Mouse (Mus musculus): ENCODE measurements around the gene Ptprr. TPM values are rescaled to one million over a fixed set of nuclear protein-coding genes. Genes with fewer than 3 reads are reported as not detected.

Ptprr gene
- polyA plus RNA-seq, 1 experiment from 2014 or later, result 15.0 TPM

- ATAC-seq (ENCODE audit: low FRiP score), result no peak
- H3K27ac ChIP-seq, result no peak overlapping the region
- H3K27me3 ChIP-seq, result no peaks in the 10 kb centered on the region
- no peak overlapping the region for H3K4me3 ChIP-seq
- 90% methylated on average over 8 of the region's 8 CpGs for WGBS
- H3K9ac ChIP-seq, result no peak overlapping the region
- H3K4me1 ChIP-seq (replicated peaks), result 0 out of 2 replicates have a peak, but pooled peaks cover 4% of the 10 kb centered on the region
- H3K9me3 ChIP-seq, result no peaks in the 10 kb centered on the region
- no peak overlapping the region for H3K4me2 ChIP-seq
- no peaks in the 10 kb centered on the region for H3K36me3 ChIP-seq
Measured at GRCm38 (mm10) chr10:116201542-116201941, 183.5 kb downstream of the Ptprr start.

GRCm38 (mm10) chr10:116205580-116206358, 187.8 kb downstream of the Ptprr start:
- H3K4me1 ChIP-seq (replicated peaks), result no peaks in the 10 kb centered on the region
- 64% methylated on average over 15 of the region's 15 CpGs for WGBS
- H3K4me3 ChIP-seq, result no peak overlapping the region
- no peak overlapping the region for H3K4me2 ChIP-seq
- no peak for ATAC-seq (ENCODE audit: low FRiP score)
- no peak overlapping the region for H3K9ac ChIP-seq
- H3K9me3 ChIP-seq, result no peaks in the 10 kb centered on the region
- no peaks in the 10 kb centered on the region for H3K36me3 ChIP-seq
- H3K27ac ChIP-seq, result no peak overlapping the region
- no peaks in the 10 kb centered on the region for H3K27me3 ChIP-seq

GRCm38 (mm10) chr10:116206449-116206848, 188.4 kb downstream of the Ptprr start:
- Histone ChIP-seq H3K4me1 (replicated peaks) (no peaks in the 10 kb centered on the region), H3K27ac (no peak overlapping the region), H3K36me3 (no peaks in the 10 kb centered on the region), H3K27me3 (no peaks in the 10 kb centered on the region), H3K9ac (no peak overlapping the region), H3K4me2 (no peak overlapping the region), H3K9me3 (no peaks in the 10 kb centered on the region), H3K4me3 (no peak overlapping the region)
- no peak for ATAC-seq (ENCODE audit: low FRiP score)
- WGBS, result 93% methylated on average over 11 of the region's 11 CpGs

GRCm38 (mm10) chr10:116207987-116208726, 190.1 kb downstream of the Ptprr start:
- Histone ChIP-seq H3K9ac (no peak overlapping the region), H3K4me1 (replicated peaks) (no peaks in the 10 kb centered on the region), H3K9me3 (no peaks in the 10 kb centered on the region), H3K36me3 (no peaks in the 10 kb centered on the region), H3K4me3 (no peak overlapping the region), H3K4me2 (peak overlapping the region; percentile 16; the same call in 1 of the 2 replicates), H3K27me3 (no peaks in the 10 kb centered on the region), H3K27ac (no peak overlapping the region)
- 0 out of 2 replicates have a peak, but pooled peaks have one; percentile 5 for ATAC-seq (ENCODE audit: low FRiP score)
- 22% methylated on average over 9 of the region's 9 CpGs for WGBS

- Histone ChIP-seq H3K4me3 (no peak overlapping the region), H3K9ac (no peak overlapping the region), H3K36me3 (no peaks in the 10 kb centered on the region), H3K27me3 (no peaks in the 10 kb centered on the region), H3K9me3 (no peaks in the 10 kb centered on the region), H3K4me1 (replicated peaks) (no peaks in the 10 kb centered on the region), H3K4me2 (no peak overlapping the region), H3K27ac (no peak overlapping the region)
- 59% methylated on average over 9 of the region's 9 CpGs for WGBS
- no peak for ATAC-seq (ENCODE audit: low FRiP score)
Measured at GRCm38 (mm10) chr10:116208727-116209115, 190.7 kb downstream of the Ptprr start.

GRCm38 (mm10) chr10:116212127-116212526, 194.1 kb downstream of the Ptprr start:
- Histone ChIP-seq H3K4me1 (replicated peaks) (no peaks in the 10 kb centered on the region), H3K4me3 (no peak overlapping the region), H3K9ac (no peak overlapping the region), H3K36me3 (no peaks in the 10 kb centered on the region), H3K27ac (no peak overlapping the region), H3K4me2 (no peak overlapping the region), H3K27me3 (no peaks in the 10 kb centered on the region), H3K9me3 (no peaks in the 10 kb centered on the region)
- 23% methylated on average over 3 of the region's 3 CpGs for WGBS
- ATAC-seq (ENCODE audit: low FRiP score), result no peak

- no peak overlapping the region for H3K27ac ChIP-seq
- H3K36me3 ChIP-seq, result no peaks in the 10 kb centered on the region
- H3K27me3 ChIP-seq, result no peaks in the 10 kb centered on the region
- WGBS, result 89% methylated on average over 12 of the region's 12 CpGs
- no peaks in the 10 kb centered on the region for H3K4me1 ChIP-seq (replicated peaks)
- H3K9me3 ChIP-seq, result no peaks in the 10 kb centered on the region
- no peak overlapping the region for H3K4me2 ChIP-seq
- no peak for ATAC-seq (ENCODE audit: low FRiP score)
- H3K9ac ChIP-seq, result no peak overlapping the region
- H3K4me3 ChIP-seq, result no peak overlapping the region
Measured at GRCm38 (mm10) chr10:116220336-116221118, 202.5 kb downstream of the Ptprr start.

- Histone ChIP-seq H3K4me3 (no peak overlapping the region), H3K4me1 (replicated peaks) (no peaks in the 10 kb centered on the region), H3K36me3 (no peaks in the 10 kb centered on the region), H3K4me2 (no peak overlapping the region), H3K27me3 (no peaks in the 10 kb centered on the region), H3K9ac (no peak overlapping the region), H3K27ac (no peak overlapping the region), H3K9me3 (no peaks in the 10 kb centered on the region)
- ATAC-seq (ENCODE audit: low FRiP score), result no peak
- WGBS, result 58% methylated on average over 5 of the region's 5 CpGs
Measured at GRCm38 (mm10) chr10:116235299-116235698, 217.3 kb downstream of the Ptprr start.

GRCm38 (mm10) chr10:116242200-116242599, 224.2 kb downstream of the Ptprr start:
- no peaks in the 10 kb centered on the region for H3K27me3 ChIP-seq
- H3K27ac ChIP-seq, result no peak overlapping the region
- 74% methylated on average over 7 of the region's 7 CpGs for WGBS
- H3K9me3 ChIP-seq, result peaks cover 2% of the 10 kb centered on the region; the same call in 1 of the 2 replicates
- no peaks in the 10 kb centered on the region for H3K36me3 ChIP-seq
- H3K4me3 ChIP-seq, result no peak overlapping the region
- no peak for ATAC-seq (ENCODE audit: low FRiP score)
- no peaks in the 10 kb centered on the region for H3K4me1 ChIP-seq (replicated peaks)
- no peak overlapping the region for H3K9ac ChIP-seq
- H3K4me2 ChIP-seq, result no peak overlapping the region

- H3K9ac ChIP-seq, result no peak overlapping the region
- no peaks in the 10 kb centered on the region for H3K36me3 ChIP-seq
- H3K4me2 ChIP-seq, result no peak overlapping the region
- H3K9me3 ChIP-seq, result peaks cover 3% of the 10 kb centered on the region; the same call in 1 of the 2 replicates
- no peaks in the 10 kb centered on the region for H3K4me1 ChIP-seq (replicated peaks)
- no peak for ATAC-seq (ENCODE audit: low FRiP score)
- no peaks in the 10 kb centered on the region for H3K27me3 ChIP-seq
- no peak overlapping the region for H3K4me3 ChIP-seq
- no peak overlapping the region for H3K27ac ChIP-seq
- 60% methylated on average over 7 of the region's 7 CpGs for whole genome bisulfite sequencing
Measured at GRCm38 (mm10) chr10:116243373-116243772, 225.4 kb downstream of the Ptprr start.

- H3K36me3 ChIP-seq, result no peaks in the 10 kb centered on the region
- no peak overlapping the region for H3K9ac ChIP-seq
- 76% methylated on average over 2 of the region's 2 CpGs for WGBS
- no peak overlapping the region for H3K4me3 ChIP-seq
- ATAC-seq (ENCODE audit: low FRiP score), result no peak
- no peak overlapping the region for H3K27ac ChIP-seq
- H3K9me3 ChIP-seq, result peaks cover 3% of the 10 kb centered on the region; the same call in 1 of the 2 replicates
- no peaks in the 10 kb centered on the region for H3K4me1 ChIP-seq (replicated peaks)
- H3K4me2 ChIP-seq, result no peak overlapping the region
- H3K27me3 ChIP-seq, result no peaks in the 10 kb centered on the region
Measured at GRCm38 (mm10) chr10:116245632-116246031, 227.6 kb downstream of the Ptprr start.

GRCm38 (mm10) chr10:116252668-116253067, 234.7 kb downstream of the Ptprr start:
- WGBS, result 89% methylated on average over 7 of the region's 7 CpGs
- Histone ChIP-seq H3K27ac (no peak overlapping the region), H3K9me3 (no peaks in the 10 kb centered on the region), H3K27me3 (no peaks in the 10 kb centered on the region), H3K36me3 (no peaks in the 10 kb centered on the region), H3K9ac (no peak overlapping the region), H3K4me2 (no peak overlapping the region), H3K4me3 (no peak overlapping the region), H3K4me1 (replicated peaks) (no peaks in the 10 kb centered on the region)
- ATAC-seq (ENCODE audit: low FRiP score), result no peak
